Mouse (Mus musculus) hindbrain, embryonic 11.5 days (tissue): ENCODE results near the gene Acsbg1. TPM values are rescaled to one million over a fixed set of nuclear protein-coding genes. Genes with fewer than 3 reads are reported as not detected.

ENCODE experiments used
- ATAC-seq: fragments of 200-750 bp; cut with Nextera tagmentation; 2 replicates; pipeline ENCODE4 v1.8.0; 2017; ENCODE audit warnings: mild to moderate bottlenecking, moderate TSS enrichment, moderate library complexity; ENCODE audit not compliant: low FRiP score
- DNase-seq: peaks from one replicate; pipeline ENCODE4 v3.0.0-alpha.2; 2015; ENCODE audit warnings: low spot score
- H3K27ac ChIP-seq: fragments of 300-500 bp; sonication (generic); 2 replicates; pipeline ENCODE4 v1.5.1; 2014; ENCODE audit warnings: mild to moderate bottlenecking, low read depth, low read length
- H3K27me3 ChIP-seq: fragments of 300-500 bp; sonication (generic); 2 replicates; pipeline ENCODE4 v1.6.1; 2014; ENCODE audit warnings: mild to moderate bottlenecking, low read length, moderate library complexity, mixed read lengths; ENCODE audit not compliant: control insufficient read depth, insufficient read depth
- H3K36me3 ChIP-seq: fragments of 300-500 bp; sonication (generic); 2 replicates; pipeline ENCODE4 v1.6.1; 2014; ENCODE audit warnings: mild to moderate bottlenecking, low read length, moderate library complexity, mixed read lengths; ENCODE audit not compliant: control insufficient read depth, insufficient read depth
- H3K4me1 ChIP-seq: fragments of 300-500 bp; sonication (generic); replicated peaks from 2 replicates; pipeline ENCODE4 v1.6.1; 2014; ENCODE audit warnings: low read length, mixed read lengths; ENCODE audit not compliant: control insufficient read depth, insufficient read depth
- H3K4me2 ChIP-seq: fragments of 300-500 bp; sonication (generic); replicated peaks from 2 replicates; pipeline ENCODE4 v1.6.1; 2014; ENCODE audit warnings: mild to moderate bottlenecking, low read depth, low read length
- H3K4me3 ChIP-seq: fragments of 300-500 bp; sonication (generic); 2 replicates; pipeline ENCODE4 v1.5.1; 2014; ENCODE audit warnings: low read depth, low read length
- H3K9ac ChIP-seq: fragments of 300-500 bp; sonication (generic); 2 replicates; pipeline ENCODE4 v1.6.1; 2014; ENCODE audit warnings: low read depth, low read length
- H3K9me3 ChIP-seq: fragments of 300-500 bp; sonication (generic); 2 replicates; pipeline ENCODE4 v1.6.1; 2016; ENCODE audit warnings: low read length; ENCODE audit not compliant: control insufficient read depth
- WGBS: fragments of 180-500 bp; shearing (Covaris S2); extraction: QIAGEN DNeasy Blood & Tissue Kit; methylation state at CpG from one replicate; pipeline ENCODE4 v1.1.7; 2014; 5-methylcytosine and 5-hydroxymethylcytosine counted together
- polyA plus RNA-seq: library from polyadenylated mRNA; unstranded; fragments of >200 nt; fragmentation: Nextera tagmentation; extraction: Ambion mirVana; gene quantifications from 2 replicates; pipeline ENCODE4 v1.2.1, GENCODE M21; 2014

Gene Acsbg1
- polyA plus RNA-seq, 1 experiment from 2014 or later = 6.3 TPM

- Histone ChIP-seq H3K4me3 (no peak overlapping the region), H3K4me1 (no peaks in the 10 kb centered on the region; the same call in 1 of the 2 replicates), H3K27me3 (no peaks in the 10 kb centered on the region), H3K4me2 (no peak overlapping the region), H3K36me3 (no peaks in the 10 kb centered on the region), H3K9ac (no peak overlapping the region), H3K27ac (no peak overlapping the region), H3K9me3 (no peaks in the 10 kb centered on the region)
- ATAC-seq (no peak), DNase-seq (no peak)
- 85% methylated on average over 6 of the region's 6 CpGs for WGBS
These were observed 5.3 kb downstream of the Acsbg1 start for GRCm38 (mm10) chr9:54656402-54656801.

GRCm38 (mm10) chr9:54655846-54656245 lies 5.8 kb downstream of the Acsbg1 start:
- H3K4me1 ChIP-seq = no peaks in the 10 kb centered on the region
- no peak overlapping the region for H3K9ac ChIP-seq
- no peaks in the 10 kb centered on the region for H3K9me3 ChIP-seq
- WGBS = 61% methylated on average over 2 of the region's 2 CpGs
- DNase-seq (no peak), ATAC-seq (no peak)
- no peaks in the 10 kb centered on the region for H3K27me3 ChIP-seq
- no peak overlapping the region for H3K4me3 ChIP-seq
- H3K27ac ChIP-seq = no peak overlapping the region
- no peaks in the 10 kb centered on the region for H3K36me3 ChIP-seq
- H3K4me2 ChIP-seq = no peak overlapping the region

- Histone ChIP-seq H3K4me3 (no peak overlapping the region), H3K9me3 (no peaks in the 10 kb centered on the region), H3K27ac (no peak overlapping the region), H3K9ac (no peak overlapping the region), H3K4me1 (no peaks in the 10 kb centered on the region), H3K27me3 (no peaks in the 10 kb centered on the region), H3K4me2 (no peak overlapping the region), H3K36me3 (no peaks in the 10 kb centered on the region)
- 83% methylated on average over 2 of the region's 2 CpGs for WGBS
- ATAC-seq (no peak), DNase-seq (no peak)
These were observed 8.9 kb downstream of the Acsbg1 start for GRCm38 (mm10) chr9:54652778-54653177.

- Histone ChIP-seq H3K4me2 (no peak overlapping the region), H3K27me3 (no peaks in the 10 kb centered on the region), H3K36me3 (no peaks in the 10 kb centered on the region), H3K27ac (no peak overlapping the region), H3K4me1 (no peaks in the 10 kb centered on the region), H3K4me3 (no peak overlapping the region), H3K9me3 (no peaks in the 10 kb centered on the region), H3K9ac (no peak overlapping the region)
- ATAC-seq (no peak), DNase-seq (no peak)
- 98% methylated on average over 1 of the region's 1 CpGs for WGBS
These were observed 12.3 kb downstream of the Acsbg1 start for GRCm38 (mm10) chr9:54649360-54649759.

GRCm38 (mm10) chr9:54647456-54647855 lies 14.2 kb downstream of the Acsbg1 start:
- WGBS = 78% methylated on average over 2 of the region's 2 CpGs

GRCm38 (mm10) chr9:54646252-54646651 lies 15.4 kb downstream of the Acsbg1 start:
- Histone ChIP-seq H3K4me1 (no peaks in the 10 kb centered on the region), H3K9ac (no peak overlapping the region), H3K27me3 (no peaks in the 10 kb centered on the region), H3K4me2 (no peak overlapping the region), H3K9me3 (no peaks in the 10 kb centered on the region), H3K4me3 (no peak overlapping the region), H3K27ac (no peak overlapping the region), H3K36me3 (no peaks in the 10 kb centered on the region)
- ATAC-seq (no peak), DNase-seq (no peak)
- WGBS = 83% methylated on average over 9 of the region's 9 CpGs

More at GRCm38 (mm10) chr9:54647456-54647855, 14.2 kb downstream of the Acsbg1 start:
- Histone ChIP-seq H3K4me2 (no peak overlapping the region), H3K27ac (no peak overlapping the region), H3K36me3 (no peaks in the 10 kb centered on the region), H3K4me3 (no peak overlapping the region), H3K27me3 (no peaks in the 10 kb centered on the region), H3K9ac (no peak overlapping the region), H3K9me3 (no peaks in the 10 kb centered on the region), H3K4me1 (no peaks in the 10 kb centered on the region)
- DNase-seq = no peak
- ATAC-seq = no peak

GRCm38 (mm10) chr9:54645530-54645929 lies 16.1 kb downstream of the Acsbg1 start:
- H3K27ac ChIP-seq = no peak overlapping the region
- WGBS = 88% methylated on average over 6 of the region's 6 CpGs
- ATAC-seq (no peak), DNase-seq (no peak)
- H3K4me1 ChIP-seq = no peaks in the 10 kb centered on the region
- no peaks in the 10 kb centered on the region for H3K27me3 ChIP-seq
- H3K9me3 ChIP-seq = no peaks in the 10 kb centered on the region
- H3K36me3 ChIP-seq = no peaks in the 10 kb centered on the region
- H3K9ac ChIP-seq = no peak overlapping the region
- H3K4me2 ChIP-seq = no peak overlapping the region
- no peak overlapping the region for H3K4me3 ChIP-seq

- H3K36me3 ChIP-seq = no peaks in the 10 kb centered on the region
- no peak overlapping the region for H3K4me2 ChIP-seq
- no peaks in the 10 kb centered on the region for H3K4me1 ChIP-seq
- DNase-seq = no peak
- no peaks in the 10 kb centered on the region for H3K9me3 ChIP-seq
- 94% methylated on average over 7 of the region's 7 CpGs for WGBS
- ATAC-seq = no peak
- no peaks in the 10 kb centered on the region for H3K27me3 ChIP-seq
- H3K4me3 ChIP-seq = no peak overlapping the region
- no peak overlapping the region for H3K9ac ChIP-seq
- H3K27ac ChIP-seq = no peak overlapping the region
These were observed 18.5 kb downstream of the Acsbg1 start for GRCm38 (mm10) chr9:54643179-54643578.

- WGBS = 83% methylated on average over 4 of the region's 4 CpGs
- Histone ChIP-seq H3K9ac (no peak overlapping the region), H3K27me3 (no peaks in the 10 kb centered on the region), H3K4me2 (no peak overlapping the region), H3K27ac (no peak overlapping the region), H3K36me3 (no peaks in the 10 kb centered on the region), H3K4me3 (no peak overlapping the region), H3K4me1 (no peaks in the 10 kb centered on the region), H3K9me3 (no peaks in the 10 kb centered on the region)
- no peak for ATAC-seq
- no peak for DNase-seq
These were observed 19.1 kb downstream of the Acsbg1 start for GRCm38 (mm10) chr9:54642556-54642955.
